Mouse (Mus musculus): ENCODE measurements at regions not wholly inside any gene's neighbourhood (a gene's known extent, or its start where the extent isn't known, plus 50 kb on each side); places are given as distances from the start of the nearest gene placed in this dataset.
"Not testable (repeated sequence)": the region's sequence is repeated elsewhere in the genome, so short reads cannot be mapped to it uniquely, and the experiment has no call there.

GRCm38 (mm10) chr5:149815879-149816278 is 137.8 kb downstream of the B3glct start:
- no peak for ATAC-seq

GRCm38 (mm10) chr5:149818812-149819211 is 140.8 kb downstream of the B3glct start:
- no peak for ATAC-seq

- no peak for ATAC-seq
These were observed 145.8 kb downstream of the B3glct start for GRCm38 (mm10) chr5:149823821-149824220.

- no peak for ATAC-seq
These were observed 149.6 kb downstream of the B3glct start for GRCm38 (mm10) chr5:149827599-149827998.

- peak; percentile 41 for ATAC-seq
These were observed 153.3 kb downstream of the B3glct start for GRCm38 (mm10) chr5:149831122-149831861.

- ATAC-seq = no peak
These were observed 159.3 kb downstream of the B3glct start for GRCm38 (mm10) chr5:149837379-149837778.

- no peak for ATAC-seq
These were observed 164.5 kb downstream of the B3glct start for GRCm38 (mm10) chr5:149842491-149842890.

GRCm38 (mm10) chr5:149843310-149843709 is 165.3 kb downstream of the B3glct start:
- ATAC-seq = no peak

- no peak for ATAC-seq
These were observed 167.2 kb downstream of the B3glct start for GRCm38 (mm10) chr5:149845256-149845655.

- ATAC-seq = no peak
These were observed 170.0 kb upstream of the Rxfp2 start for GRCm38 (mm10) chr5:149848465-149848864.

- ATAC-seq = peak; percentile 49
These were observed 167.5 kb upstream of the Rxfp2 start for GRCm38 (mm10) chr5:149851011-149851410.

GRCm38 (mm10) chr5:149852516-149852915 is 166.0 kb upstream of the Rxfp2 start:
- ATAC-seq = no peak

- ATAC-seq = no peak
These were observed 162.4 kb upstream of the Rxfp2 start for GRCm38 (mm10) chr5:149856101-149856500.

- ATAC-seq = no peak
These were observed 161.5 kb upstream of the Rxfp2 start for GRCm38 (mm10) chr5:149857019-149857418.

GRCm38 (mm10) chr5:149861489-149861962 is 156.9 kb upstream of the Rxfp2 start:
- no peak for ATAC-seq

GRCm38 (mm10) chr5:149867926-149868325 is 150.5 kb upstream of the Rxfp2 start:
- no peak for ATAC-seq

GRCm38 (mm10) chr5:149869441-149869840 is 149.0 kb upstream of the Rxfp2 start:
- ATAC-seq = no peak

GRCm38 (mm10) chr5:149870596-149870995 is 147.9 kb upstream of the Rxfp2 start:
- ATAC-seq = no peak

- ATAC-seq = no peak
These were observed 147.0 kb upstream of the Rxfp2 start for GRCm38 (mm10) chr5:149871521-149871920.

GRCm38 (mm10) chr5:149873482-149874002 is 144.9 kb upstream of the Rxfp2 start:
- ATAC-seq = no peak

- ATAC-seq = no peak
These were observed 144.1 kb upstream of the Rxfp2 start for GRCm38 (mm10) chr5:149874342-149874741.

- not testable (repeated sequence) for ATAC-seq
These were observed 126.0 kb upstream of the Rxfp2 start for GRCm38 (mm10) chr5:149892453-149892852.

- no peak for ATAC-seq
These were observed 111.5 kb upstream of the Rxfp2 start for GRCm38 (mm10) chr5:149906927-149907326.

GRCm38 (mm10) chr5:149908376-149909078 is 109.9 kb upstream of the Rxfp2 start:
- no peak for ATAC-seq
